Mouse (Mus musculus): ENCODE measurements around the gene Adamts15.

- TF ChIP-seq CTCF (conservative IDR thresholded peaks at IDR 0.05; ENCODE audit: low read length) (peak; percentile 86), POU5F1 (IDR thresholded peaks at IDR 0.05; ENCODE audit: borderline replicate concordance, low read length) (no peak), NANOG (IDR thresholded peaks at IDR 0.05; ENCODE audit: borderline replicate concordance, low read length) (no peak)
Observed at GRCm38 (mm10) chr9:30940328-30940727, 18.1 kb upstream of the Adamts15 start.

All from E14TG2a.4 (cell line).